Mouse (Mus musculus) lung, embryonic 15.5 days (tissue): ENCODE results near the gene Pkn3. TPM values are rescaled to one million over a fixed set of nuclear protein-coding genes. Genes with fewer than 3 reads are reported as not detected.
"Not testable (repeated sequence)": the region's sequence is repeated elsewhere in the genome, so short reads cannot be mapped to it uniquely, and the experiment has no call there.

ENCODE experiments used
- ATAC-seq: fragments of 200-750 bp; cut with Nextera tagmentation; 2 replicates; pipeline ENCODE4 v1.8.0; 2017; ENCODE audit warnings: moderate number of reproducible peaks, borderline replicate concordance; ENCODE audit not compliant: low FRiP score, low TSS enrichment; ENCODE audit errors: extremely low read depth
- H3K27ac ChIP-seq: fragments of 300-500 bp; sonication (generic); 2 replicates; pipeline ENCODE4 v1.5.1; 2015; ENCODE audit warnings: moderate library complexity, mild to moderate bottlenecking, inconsistent platforms
- H3K27me3 ChIP-seq: fragments of 300-500 bp; sonication (generic); 2 replicates; pipeline ENCODE4 v1.6.1; 2015; ENCODE audit warnings: inconsistent platforms
- H3K36me3 ChIP-seq: fragments of 300-500 bp; sonication (generic); 2 replicates; pipeline ENCODE4 v1.6.1; 2015; ENCODE audit warnings: inconsistent platforms
- H3K4me1 ChIP-seq: fragments of 300-500 bp; sonication (generic); 2 replicates; pipeline ENCODE4 v1.6.1; 2015; ENCODE audit warnings: inconsistent platforms
- H3K4me2 ChIP-seq: fragments of 300-500 bp; sonication (generic); 2 replicates; pipeline ENCODE4 v1.6.1; 2015; ENCODE audit warnings: inconsistent platforms, mild to moderate bottlenecking, moderate library complexity
- H3K4me3 ChIP-seq: fragments of 300-500 bp; sonication (generic); 2 replicates; pipeline ENCODE4 v1.5.1; 2015; ENCODE audit warnings: mild to moderate bottlenecking, inconsistent platforms
- H3K9ac ChIP-seq: fragments of 300-500 bp; sonication (generic); 2 replicates; pipeline ENCODE4 v1.6.1; 2015; ENCODE audit warnings: inconsistent platforms
- H3K9me3 ChIP-seq: fragments of 300-500 bp; sonication (generic); 2 replicates; pipeline ENCODE4 v1.6.1; 2016; ENCODE audit warnings: inconsistent platforms
- WGBS: fragments of 180-500 bp; shearing (Covaris S2); methylation state at CpG from one replicate; pipeline ENCODE4 v1.1.7; 2015; 5-methylcytosine and 5-hydroxymethylcytosine counted together
- polyA plus RNA-seq: library from polyadenylated mRNA; unstranded; fragments of >200 nt; fragmentation: Nextera tagmentation; extraction: Ambion mirVana; gene quantifications from 2 replicates; pipeline ENCODE4 v1.2.1, GENCODE M21; 2015

Gene Pkn3
- polyA plus RNA-seq, 1 experiment from 2014 or later, result 14.7 TPM

GRCm38 (mm10) chr2:30132801-30133612 is 55.5 kb downstream of the Pkn3 start:
- peak; percentile 9; the same call in 1 of the 2 replicates for ATAC-seq
- Histone ChIP-seq H3K9ac (peak overlapping the region; percentile 25), H3K27ac (peak overlapping the region; percentile 72), H3K36me3 (peaks cover 16% of the 10 kb centered on the region; the same call in 1 of the 2 replicates), H3K27me3 (no peaks in the 10 kb centered on the region), H3K4me3 (peak overlapping the region; percentile 65), H3K9me3 (no peaks in the 10 kb centered on the region), H3K4me2 (peak overlapping the region; percentile 64), H3K4me1 (peaks cover 20% of the 10 kb centered on the region)
- 14% methylated on average over 16 of the region's 16 CpGs for WGBS

- peak; percentile 94 for ATAC-seq
- Histone ChIP-seq H3K9me3 (no peaks in the 10 kb centered on the region), H3K36me3 (peaks cover 18% of the 10 kb centered on the region; the same call in 1 of the 2 replicates), H3K4me2 (peak within 1 kb of the TSS; percentile 64), H3K27ac (peak within 1 kb of the TSS; percentile 72), H3K9ac (peak within 1 kb of the TSS; percentile 63), H3K4me3 (peak within 1 kb of the TSS; percentile 65), H3K4me1 (peaks cover 20% of the 10 kb centered on the region), H3K27me3 (no peaks in the 10 kb centered on the region)
- under 1% methylated on average over 46 of the region's 46 CpGs for WGBS
Observed at GRCm38 (mm10) chr2:30133613-30134377, 56.3 kb downstream of the Pkn3 start, which contains the start of gene Tbc1d13. Gene Tbc1d13 (plus strand): TSS chr2:30133746.

- peak overlapping the region; percentile 72 for H3K27ac ChIP-seq
- peak overlapping the region; percentile 64 for H3K4me2 ChIP-seq
- H3K27me3 ChIP-seq, result no peaks in the 10 kb centered on the region
- H3K9ac ChIP-seq, result peak overlapping the region; percentile 63
- 13% methylated on average over 6 of the region's 6 CpGs for WGBS
- H3K9me3 ChIP-seq, result no peaks in the 10 kb centered on the region
- peak overlapping the region; percentile 65 for H3K4me3 ChIP-seq
- peaks cover 20% of the 10 kb centered on the region for H3K4me1 ChIP-seq
- ATAC-seq, result no peak
- H3K36me3 ChIP-seq, result peaks cover 18% of the 10 kb centered on the region; the same call in 1 of the 2 replicates
Observed at GRCm38 (mm10) chr2:30134378-30134711, 56.9 kb downstream of the Pkn3 start.

- Histone ChIP-seq H3K4me1 (peaks cover 20% of the 10 kb centered on the region), H3K9me3 (no peaks in the 10 kb centered on the region), H3K27ac (peak overlapping the region; percentile 72; the same call in 1 of the 2 replicates), H3K36me3 (peaks cover 20% of the 10 kb centered on the region; the same call in 1 of the 2 replicates), H3K27me3 (no peaks in the 10 kb centered on the region), H3K4me3 (peak overlapping the region; percentile 65), H3K4me2 (peak overlapping the region; percentile 64), H3K9ac (peak overlapping the region; percentile 63)
- WGBS, result 56% methylated on average over 10 of the region's 10 CpGs
- no peak for ATAC-seq
Observed at GRCm38 (mm10) chr2:30134928-30135620, 57.6 kb downstream of the Pkn3 start.

- H3K9ac ChIP-seq, result no peak overlapping the region
- H3K4me2 ChIP-seq, result no peak overlapping the region
- no peaks in the 10 kb centered on the region for H3K9me3 ChIP-seq
- no peak for ATAC-seq
- peaks cover 20% of the 10 kb centered on the region for H3K4me1 ChIP-seq
- no peak overlapping the region for H3K4me3 ChIP-seq
- H3K27me3 ChIP-seq, result no peaks in the 10 kb centered on the region
- 88% methylated on average over 10 of the region's 10 CpGs for WGBS
- H3K36me3 ChIP-seq, result peaks cover 33% of the 10 kb centered on the region; the same call in 1 of the 2 replicates
- no peak overlapping the region for H3K27ac ChIP-seq
Observed at GRCm38 (mm10) chr2:30136458-30136857, 59.0 kb downstream of the Pkn3 start.

- not testable (repeated sequence) for H3K27ac ChIP-seq, H3K9me3 ChIP-seq, H3K27me3 ChIP-seq, ATAC-seq, H3K4me1 ChIP-seq, H3K4me2 ChIP-seq, H3K4me3 ChIP-seq, H3K9ac ChIP-seq
- H3K36me3 ChIP-seq, result peaks cover 67% of the 10 kb centered on the region
- WGBS, result 89% methylated on average over 4 of the region's 4 CpGs
Observed at GRCm38 (mm10) chr2:30140021-30140420, 62.5 kb downstream of the Pkn3 start.

Other genes with a start within 250 kb of the Pkn3 start
- gene Cercam, start 208.5 kb upstream of the Pkn3 start, polyA plus RNA-seq, result 12.2 and 12.9 TPM in 2 replicates
- gene Odf2, start 188.5 kb upstream of the Pkn3 start, polyA plus RNA-seq, result 55.8 and 62.3 TPM in 2 replicates
- gene Gle1, start 142.3 kb upstream of the Pkn3 start, polyA plus RNA-seq, result 64.5 and 67.9 TPM in 2 replicates
- 95.5 and 102 TPM in 2 replicates for gene Sptan1, start 112.1 kb upstream of the Pkn3 start, polyA plus RNA-seq
- gene Wdr34, start 28.8 kb upstream of the Pkn3 start, polyA plus RNA-seq, result 34.0 and 34.5 TPM in 2 replicates
- gene Set, start 20.3 kb upstream of the Pkn3 start, polyA plus RNA-seq, result 449 and 465 TPM in 2 replicates
- gene Zdhhc12, start 16.0 kb downstream of the Pkn3 start, polyA plus RNA-seq, result 31.4 and 32.5 TPM in 2 replicates
- gene Zer1, start 46.9 kb downstream of the Pkn3 start, polyA plus RNA-seq, result 6.5 and 8.1 TPM in 2 replicates
- gene Tbc1d13, start 56.1 kb downstream of the Pkn3 start, polyA plus RNA-seq, result 8.3 and 9.5 TPM in 2 replicates
- 16.2 and 16.7 TPM in 2 replicates for gene Endog, start 93.8 kb downstream of the Pkn3 start, polyA plus RNA-seq
- 70.9 and 71.8 TPM in 2 replicates for gene Spout1, start 100.8 kb downstream of the Pkn3 start, polyA plus RNA-seq
- 10.6 and 11.3 TPM in 2 replicates for gene Kyat1, start 128.2 kb downstream of the Pkn3 start, polyA plus RNA-seq
- gene Lrrc8a, start 160.0 kb downstream of the Pkn3 start, polyA plus RNA-seq, result 39.1 and 40.9 TPM in 2 replicates
- gene Gm28035, start 162.9 kb downstream of the Pkn3 start, polyA plus RNA-seq, result 0.10 and 0.25 TPM in 2 replicates
- gene Phyhd1, start 188.5 kb downstream of the Pkn3 start, polyA plus RNA-seq, result 7.1 and 7.3 TPM in 2 replicates
- gene Gm28038, start 203.4 kb downstream of the Pkn3 start, polyA plus RNA-seq, result not detected in 2 replicates
- gene Dolk, start 208.7 kb downstream of the Pkn3 start, polyA plus RNA-seq, result 28.8 and 31.9 TPM in 2 replicates
- 28.2 and 30.4 TPM in 2 replicates for gene Nup188, start 208.7 kb downstream of the Pkn3 start, polyA plus RNA-seq